Mouse (Mus musculus) hindbrain, embryonic 14.5 days (tissue): Measurements from ENCODE around the gene Akip1. TPM values are rescaled to one million over a fixed set of nuclear protein-coding genes. Genes with fewer than 3 reads are reported as not detected.

Experiments
- ATAC-seq: fragments of 200-750 bp; cut with Nextera tagmentation; 2 replicates; pipeline ENCODE4 v1.8.0; 2017; ENCODE audit warnings: moderate number of reproducible peaks, mild to moderate bottlenecking, moderate TSS enrichment, moderate library complexity; ENCODE audit not compliant: low FRiP score
- DNase-seq: peaks from one replicate; pipeline ENCODE4 v3.0.0-alpha.2; 2015; ENCODE audit warnings: low spot score
- H3K27ac ChIP-seq: fragments of 300-500 bp; sonication (generic); 2 replicates; pipeline ENCODE4 v1.5.1; 2014; ENCODE audit warnings: mild to moderate bottlenecking, moderate library complexity
- H3K27me3 ChIP-seq: fragments of 300-500 bp; sonication (generic); 2 replicates; pipeline ENCODE4 v1.6.1; 2014; ENCODE audit warnings: mild to moderate bottlenecking, low read length, mixed read lengths; ENCODE audit not compliant: control insufficient read depth, insufficient read depth
- H3K36me3 ChIP-seq: fragments of 300-500 bp; sonication (generic); replicated peaks from 2 replicates; pipeline ENCODE4 v1.6.1; 2014; ENCODE audit not compliant: control insufficient read depth, insufficient read depth
- H3K4me1 ChIP-seq: fragments of 300-500 bp; sonication (generic); replicated peaks from 2 replicates; pipeline ENCODE4 v1.6.1; 2014; ENCODE audit warnings: antibody characterized with exemption, low read length, mixed read lengths; ENCODE audit not compliant: control insufficient read depth, insufficient read depth
- H3K4me2 ChIP-seq: fragments of 300-500 bp; sonication (generic); replicated peaks from 2 replicates; pipeline ENCODE4 v1.6.1; 2014; ENCODE audit warnings: mild to moderate bottlenecking, moderate library complexity
- H3K4me3 ChIP-seq: fragments of 300-500 bp; sonication (generic); replicated peaks from 2 replicates; pipeline ENCODE4 v1.5.1; 2014; ENCODE audit warnings: mild to moderate bottlenecking, low read length
- H3K9ac ChIP-seq: fragments of 300-500 bp; sonication (generic); 2 replicates; pipeline ENCODE4 v1.6.1; 2014
- H3K9me3 ChIP-seq: fragments of 300-500 bp; sonication (generic); 2 replicates; pipeline ENCODE4 v1.6.1; 2016; ENCODE audit warnings: low read length; ENCODE audit not compliant: control insufficient read depth
- WGBS: fragments of 180-500 bp; shearing (Covaris S2); extraction: QIAGEN DNeasy Blood & Tissue Kit; methylation state at CpG from one replicate; pipeline ENCODE4 v1.1.7; 2014; 5-methylcytosine and 5-hydroxymethylcytosine counted together
- polyA plus RNA-seq: library from polyadenylated mRNA; unstranded; fragments of >200 nt; fragmentation: Nextera tagmentation; extraction: Ambion mirVana; gene quantifications from 2 replicates; pipeline ENCODE4 v1.2.1, GENCODE M21; 2014

Gene Akip1
- polyA plus RNA-seq, 1 experiment from 2014 or later: 13.0 TPM

DNA sequence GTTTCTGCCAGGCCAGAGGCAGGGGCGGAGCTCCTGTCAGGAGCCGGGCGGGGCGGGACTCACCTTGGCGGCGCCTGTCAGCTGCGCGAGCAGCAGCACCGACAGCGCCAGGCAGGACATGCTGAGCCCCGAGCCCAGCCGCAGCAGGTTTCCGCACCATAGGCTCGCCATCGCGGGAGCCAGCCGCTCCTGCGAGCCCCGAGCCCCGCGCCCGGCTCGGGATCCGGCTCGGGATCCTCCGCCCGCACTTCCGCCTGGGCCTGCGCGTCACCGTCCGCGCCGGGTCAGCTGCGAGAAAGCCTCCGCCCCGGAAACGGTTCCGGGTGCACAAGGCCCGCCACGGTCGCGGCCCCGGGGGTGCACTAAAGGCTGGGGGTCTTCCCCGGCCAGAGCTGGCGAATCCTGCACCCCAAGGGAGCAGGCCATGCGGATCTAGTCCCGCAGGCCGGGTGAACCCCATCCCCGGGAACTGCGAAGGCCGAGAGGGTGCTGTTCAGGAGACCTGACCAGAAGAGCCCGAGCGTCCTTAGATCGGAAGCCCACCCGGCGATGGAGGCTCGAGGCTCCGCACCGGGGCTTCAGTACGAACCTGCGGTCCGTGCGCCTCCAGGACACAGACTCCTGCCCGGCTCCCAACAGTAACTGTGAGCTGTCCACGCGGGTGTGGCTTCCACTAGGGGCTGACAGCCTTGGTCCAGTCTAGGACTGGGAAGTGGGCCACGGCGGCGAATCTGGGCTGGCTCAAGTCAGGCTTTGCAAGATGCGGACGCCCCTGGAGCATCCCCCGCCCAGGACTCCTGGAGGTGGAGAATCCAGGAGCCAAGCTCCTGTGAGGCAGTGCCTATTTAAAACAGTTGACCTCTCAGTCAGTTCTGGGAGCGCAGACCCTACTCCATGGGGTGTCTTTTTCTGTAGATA is 48.8 kb downstream of the Akip1 start, which contains the start of gene Tmem9b:
TSS of gene Tmem9b (minus strand) at position 868 of the 918 bp plus-strand sequence.
- ATAC-seq: peak; percentile 95

DNA sequence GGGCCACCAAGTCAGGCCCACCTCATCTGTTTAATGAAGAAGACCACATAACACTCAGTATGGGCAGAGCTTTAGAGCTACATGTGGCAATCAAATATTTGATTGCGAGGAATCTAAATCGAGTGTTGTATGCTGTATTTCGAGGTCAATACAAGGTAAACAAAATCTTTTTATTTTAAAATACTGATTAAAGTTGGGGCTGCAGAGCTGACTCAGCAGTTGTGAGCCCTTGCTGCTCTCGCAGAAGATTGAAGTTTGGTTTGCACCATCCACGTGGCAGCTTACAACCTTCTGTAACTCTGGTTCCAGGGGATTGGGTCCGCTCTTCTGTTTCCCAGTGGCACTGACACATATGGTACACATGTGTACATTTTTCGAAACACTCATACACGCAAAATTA is 50.5 kb downstream of the Akip1 start:
- no peak overlapping the region for H3K27ac ChIP-seq
- peaks cover 16% of the 10 kb centered on the region for H3K4me1 ChIP-seq
- no peaks in the 10 kb centered on the region; the same call in 1 of the 2 replicates for H3K36me3 ChIP-seq
- H3K4me3 ChIP-seq: no peak overlapping the region
- no peak overlapping the region for H3K9ac ChIP-seq
- DNase-seq (no peak), ATAC-seq (no peak)
- no peaks in the 10 kb centered on the region for H3K9me3 ChIP-seq
- no peaks in the 10 kb centered on the region for H3K27me3 ChIP-seq
- H3K4me2 ChIP-seq: no peak overlapping the region
- WGBS: 93% methylated on average over 8 of the region's 8 CpGs

More for the DNA sequence above, 48.8 kb downstream of the Akip1 start, which contains the start of gene Tmem9b:
- Histone ChIP-seq H3K4me2 (peak within 1 kb of the TSS; percentile 79), H3K9ac (peak within 1 kb of the TSS; percentile 80), H3K4me1 (peaks cover 16% of the 10 kb centered on the region), H3K27ac (peak within 1 kb of the TSS; percentile 84), H3K36me3 (no peaks in the 10 kb centered on the region; the same call in 1 of the 2 replicates), H3K9me3 (no peaks in the 10 kb centered on the region), H3K4me3 (peak within 1 kb of the TSS; percentile 52), H3K27me3 (no peaks in the 10 kb centered on the region)
- DNase-seq: peak; percentile 80
- WGBS: under 1% methylated on average over 73 of the region's 74 CpGs

DNA sequence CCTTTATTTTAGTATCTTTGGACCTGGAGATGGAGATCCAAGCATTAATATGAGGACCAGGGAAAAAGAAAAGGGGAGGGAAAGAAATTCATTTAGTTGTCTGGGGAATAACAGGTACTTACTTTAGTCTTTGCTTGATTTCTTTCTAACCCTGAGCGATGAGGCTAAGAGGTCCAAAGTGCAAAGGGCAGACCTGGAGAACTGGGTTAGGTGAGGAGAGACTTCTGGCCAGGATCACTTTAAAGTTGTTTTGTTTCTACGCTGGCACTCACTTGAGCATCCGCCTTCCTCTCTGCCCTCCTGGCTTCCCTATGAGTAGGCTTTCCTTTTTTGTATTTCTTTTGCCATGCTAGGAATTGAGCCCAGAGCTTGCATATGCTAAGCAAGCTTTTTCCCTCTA is 52.8 kb downstream of the Akip1 start:
- peaks cover 13% of the 10 kb centered on the region for H3K4me1 ChIP-seq
- H3K36me3 ChIP-seq: no peaks in the 10 kb centered on the region
- 88% methylated on average over 3 of the region's 3 CpGs for WGBS
- H3K9me3 ChIP-seq: no peaks in the 10 kb centered on the region
- H3K9ac ChIP-seq: no peak overlapping the region
- H3K27me3 ChIP-seq: no peaks in the 10 kb centered on the region
- H3K4me2 ChIP-seq: no peak overlapping the region
- no peak overlapping the region for H3K27ac ChIP-seq
- ATAC-seq: no peak
- DNase-seq: no peak
- no peak overlapping the region for H3K4me3 ChIP-seq

Other genes with a start within 250 kb of the Akip1 start
- gene Trim66, start 195.6 kb upstream of the Akip1 start, polyA plus RNA-seq: 0.82 and 1.2 TPM in 2 replicates
- gene Rpl27a, start 184.5 kb upstream of the Akip1 start, polyA plus RNA-seq: 81.9 and 91.4 TPM in 2 replicates
- gene St5, start 85 bp upstream of the Akip1 start, polyA plus RNA-seq: 23.4 and 24.0 TPM in 2 replicates
- 0.70 TPM in 1 of 2 replicates, not detected in the other for gene BC051019, start 20.2 kb downstream of the Akip1 start, polyA plus RNA-seq
- gene Ascl3, start 28.0 kb downstream of the Akip1 start, polyA plus RNA-seq: not detected in 2 replicates
- 149 TPM in 2 replicates for gene Tmem9b, start 49.2 kb downstream of the Akip1 start, polyA plus RNA-seq
- gene Nrip3, start 78.3 kb downstream of the Akip1 start, polyA plus RNA-seq: 12.6 and 14.1 TPM in 2 replicates
- 1.7 and 2.1 TPM in 2 replicates for gene Scube2, start 162.0 kb downstream of the Akip1 start, polyA plus RNA-seq